Mouse (Mus musculus) myocyte (in vitro differentiated cells): ENCODE data around the gene Rpl11.

Experiments used
- MAX ChIP-seq: IDR thresholded peaks from one replicate; pipeline ENCODE4 v1.6.1; 2011; ENCODE audit warnings: low read depth, mild to moderate bottlenecking, control low read depth
- POLR2A ChIP-seq: IDR thresholded peaks from one replicate; pipeline ENCODE4 v1.6.1; 2011; ENCODE audit warnings: low read depth, mild to moderate bottlenecking, control low read depth, moderate library complexity; ENCODE audit not compliant: insufficient read length
- USF1 ChIP-seq: IDR thresholded peaks from one replicate; pipeline ENCODE4 v1.6.1; 2011; ENCODE audit warnings: low read depth, mild to moderate bottlenecking, control low read depth, moderate library complexity

DNA sequence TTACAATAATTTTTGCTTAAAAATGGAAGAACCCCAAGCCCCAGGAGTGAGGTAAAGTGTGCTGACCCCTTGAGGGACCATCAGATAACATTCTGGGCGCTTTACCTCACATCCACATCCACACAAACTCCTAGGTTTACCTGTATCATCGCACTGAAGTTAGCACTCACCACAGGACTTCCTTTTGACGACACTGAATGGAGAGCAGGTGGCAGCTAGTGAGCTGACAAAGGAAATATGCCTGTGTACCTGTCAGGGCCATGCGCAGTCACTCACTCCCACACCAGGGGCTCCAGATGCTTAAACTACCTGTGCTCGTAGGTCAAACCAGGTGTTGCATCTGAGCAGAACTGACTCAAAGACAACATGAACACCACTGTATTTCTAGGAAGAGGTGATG is 8.1 kb downstream of the Rpl11 start:
- TF ChIP-seq POLR2A (no peak), MAX (no peak), USF1 (no peak)
